Mouse (Mus musculus) heart, adult 8-10 months (tissue): ENCODE measurements around the gene Tsfm. TPM values are rescaled to one million over a fixed set of nuclear protein-coding genes. Genes with fewer than 3 reads are reported as not detected.

Source experiments
- DNase-seq: peaks from one replicate; pipeline ENCODE4 v3.0.0; 2022; ENCODE audit warnings: low spot score
- total RNA-seq, 4 experiments: library from RNA; stranded (reverse); gene quantifications; 2 replicates each; pipeline ENCODE4 v1.2.4; 2022

The Tsfm gene
- total RNA-seq, 4 experiments from 2014 or later = 50.9 to 67.0 (median 55.9) TPM

GRCm38 (mm10) chr10:126987183-126988118, 43.2 kb downstream of the Tsfm start:
- DNase-seq = no peak

- DNase-seq = peak; percentile 93
Observed at GRCm38 (mm10) chr10:126986541-126986961, 44.1 kb downstream of the Tsfm start.

GRCm38 (mm10) chr10:126985579-126985978, 45.1 kb downstream of the Tsfm start:
- no peak for DNase-seq

- no peak for DNase-seq
Observed at GRCm38 (mm10) chr10:126985127-126985526, 45.5 kb downstream of the Tsfm start.

GRCm38 (mm10) chr10:126984189-126985004, 46.2 kb downstream of the Tsfm start:
- DNase-seq = peak; percentile 48

- DNase-seq = no peak
Observed at GRCm38 (mm10) chr10:126983193-126983725, 47.4 kb downstream of the Tsfm start.

- no peak for DNase-seq
Observed at GRCm38 (mm10) chr10:126981746-126982145, 48.9 kb downstream of the Tsfm start.

- no peak for DNase-seq
Observed at GRCm38 (mm10) chr10:126980933-126981530, 49.6 kb downstream of the Tsfm start.

- DNase-seq = no peak
Observed at GRCm38 (mm10) chr10:126980221-126980932, 50.3 kb downstream of the Tsfm start.

- no peak for DNase-seq
Observed at GRCm38 (mm10) chr10:126979636-126980151, 50.9 kb downstream of the Tsfm start.

- DNase-seq = no peak
Observed at GRCm38 (mm10) chr10:126979121-126979635, 51.5 kb downstream of the Tsfm start.

GRCm38 (mm10) chr10:126978277-126978994, 52.2 kb downstream of the Tsfm start, which contains the start of gene Ctdsp2:
TSS of gene Ctdsp2 (plus strand) at chr10:126978717.
- DNase-seq = peak; percentile 99

- DNase-seq = no peak
Observed at GRCm38 (mm10) chr10:126977076-126977475, 53.6 kb downstream of the Tsfm start.

- DNase-seq = no peak
Observed at GRCm38 (mm10) chr10:126975706-126976105, 54.9 kb downstream of the Tsfm start.

- DNase-seq = no peak
Observed at GRCm38 (mm10) chr10:126972988-126973387, 57.7 kb downstream of the Tsfm start.

GRCm38 (mm10) chr10:126972051-126972725, 58.5 kb downstream of the Tsfm start:
- no peak for DNase-seq

GRCm38 (mm10) chr10:126971363-126972050, 59.1 kb downstream of the Tsfm start:
- no peak for DNase-seq

- DNase-seq = no peak
Observed at GRCm38 (mm10) chr10:126963821-126964220, 66.8 kb downstream of the Tsfm start.

GRCm38 (mm10) chr10:126962966-126963330, 67.7 kb downstream of the Tsfm start:
- no peak for DNase-seq
